Mouse (Mus musculus): ENCODE results near the gene Atp13a4. TPM values are rescaled to one million over a fixed set of nuclear protein-coding genes. Genes with fewer than 3 reads are reported as not detected.

Gene Atp13a4
- polyA plus RNA-seq, 1 experiment = 3.4 TPM

DNA sequence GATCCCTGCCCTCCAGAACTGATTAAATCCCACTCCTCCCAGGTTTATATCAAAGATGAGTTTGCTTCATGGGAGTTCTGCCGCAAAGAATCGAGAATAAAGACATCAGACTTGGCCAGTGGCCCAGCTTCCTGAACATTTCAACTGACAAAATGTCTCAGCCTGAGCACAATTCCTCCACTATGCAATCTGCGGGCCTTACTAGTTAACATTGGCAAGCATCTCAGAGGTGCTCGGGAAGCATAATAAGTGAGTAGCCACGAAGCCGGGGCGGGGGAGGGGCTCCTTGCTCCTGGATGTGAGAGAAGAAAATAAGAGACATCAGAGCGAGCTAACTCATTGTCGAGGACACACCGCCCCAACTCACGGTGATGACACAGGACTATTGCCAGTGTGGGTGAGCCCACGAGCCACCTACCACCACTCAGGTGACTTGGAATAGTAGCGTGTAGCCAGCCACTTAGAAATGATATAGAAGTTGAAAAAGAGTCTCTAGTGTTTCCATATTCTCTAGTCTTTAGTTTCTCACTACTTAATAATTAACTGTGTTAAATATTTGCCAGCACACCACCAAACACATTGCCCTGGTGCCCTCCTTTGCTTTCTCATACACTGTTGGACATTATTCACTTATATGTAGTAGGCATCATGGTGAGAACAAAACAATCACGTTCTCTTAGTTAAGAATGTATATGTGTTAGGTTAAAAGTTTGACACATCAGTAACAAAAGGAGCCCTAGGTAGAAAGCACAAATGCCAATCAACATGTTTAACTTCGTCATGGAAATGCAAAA lies 8.1 kb downstream of the Atp13a4 start:
- DNase-seq (ENCODE audit: low read depth) = peak; percentile 88

DNA sequence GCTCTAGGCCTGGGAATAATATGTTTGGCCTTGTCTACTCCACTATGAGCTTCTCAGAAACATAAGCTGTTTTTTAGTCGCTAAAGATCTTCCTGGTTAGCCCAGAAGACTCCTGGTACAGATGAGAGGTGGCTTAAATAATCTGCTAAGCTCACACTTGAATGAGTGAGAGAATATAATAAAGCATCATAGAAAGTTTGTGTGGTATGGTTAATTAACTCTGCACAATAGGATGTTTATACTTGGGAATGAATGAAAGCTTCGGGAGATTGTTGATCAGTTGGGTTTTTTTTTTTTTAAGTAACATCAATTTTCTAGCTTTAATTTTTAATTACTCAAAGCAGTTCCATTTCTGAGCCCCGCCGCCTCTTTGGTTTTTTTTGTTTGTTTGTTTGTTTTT lies 8.8 kb downstream of the Atp13a4 start:
- no peak for DNase-seq (ENCODE audit: low read depth)
- TF ChIP-seq CTCF (IDR thresholded peaks at IDR 0.05; ENCODE audit: borderline replicate concordance, extremely low read depth, insufficient read depth, insufficient read length) (no peak), POLR2A (IDR thresholded peaks at IDR 0.05; ENCODE audit: borderline replicate concordance, extremely low read depth, insufficient read depth, insufficient read length, poor library complexity, severe bottlenecking) (no peak)

More for the DNA sequence above, 8.1 kb downstream of the Atp13a4 start:
- no peak for TF ChIP-seq POLR2A (IDR thresholded peaks at IDR 0.05; ENCODE audit: borderline replicate concordance, extremely low read depth, insufficient read depth, insufficient read length, poor library complexity, severe bottlenecking)
- no peak for TF ChIP-seq CTCF (IDR thresholded peaks at IDR 0.05; ENCODE audit: borderline replicate concordance, extremely low read depth, insufficient read depth, insufficient read length)

DNA sequence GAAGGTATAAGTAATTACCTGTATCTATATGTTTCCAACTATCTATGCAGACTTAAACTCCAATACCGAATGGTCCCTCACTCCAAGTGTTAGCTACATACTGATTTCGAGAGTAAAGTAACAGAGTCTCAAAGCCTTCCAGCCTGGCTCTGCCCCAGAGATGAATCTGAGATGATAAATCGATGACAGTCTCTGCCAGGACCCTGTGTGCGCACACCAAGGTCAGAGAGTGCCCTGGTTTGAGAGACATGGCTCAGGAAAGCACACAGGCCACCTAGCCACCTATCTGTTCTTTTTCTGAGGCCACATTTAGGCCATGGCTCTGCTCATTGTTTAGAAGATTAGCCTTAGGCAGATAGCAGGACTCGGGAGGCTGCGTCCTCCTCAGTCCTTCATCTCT lies 11.0 kb downstream of the Atp13a4 start:
- no peak for DNase-seq (ENCODE audit: low read depth)
- no peak for TF ChIP-seq CTCF (IDR thresholded peaks at IDR 0.05; ENCODE audit: borderline replicate concordance, extremely low read depth, insufficient read depth, insufficient read length)
- TF ChIP-seq POLR2A (IDR thresholded peaks at IDR 0.05; ENCODE audit: borderline replicate concordance, extremely low read depth, insufficient read depth, insufficient read length, poor library complexity, severe bottlenecking) = no peak

DNA sequence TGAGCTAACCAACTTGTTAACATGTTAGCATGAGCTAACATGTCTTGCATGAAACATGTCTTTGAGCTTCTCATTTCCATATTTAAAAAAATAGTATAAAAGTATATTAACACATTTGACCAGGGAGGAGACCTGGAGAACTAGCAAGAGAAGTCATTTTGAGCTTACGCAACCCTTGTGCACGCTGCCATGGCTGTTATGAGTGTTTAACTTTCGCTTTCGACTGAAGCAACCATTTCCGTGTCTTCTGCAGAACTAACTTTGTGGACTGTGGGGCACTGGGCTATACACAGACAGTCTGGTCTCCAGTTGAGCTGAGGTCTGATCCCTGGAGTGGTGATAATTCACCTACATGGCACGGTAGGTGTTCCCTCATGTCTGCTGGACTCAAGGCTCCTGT lies 17.6 kb downstream of the Atp13a4 start:
- DNase-seq (ENCODE audit: low read depth) = no peak
- no peak for TF ChIP-seq CTCF (IDR thresholded peaks at IDR 0.05; ENCODE audit: borderline replicate concordance, extremely low read depth, insufficient read depth, insufficient read length)
- no peak for TF ChIP-seq POLR2A (IDR thresholded peaks at IDR 0.05; ENCODE audit: borderline replicate concordance, extremely low read depth, insufficient read depth, insufficient read length, poor library complexity, severe bottlenecking)

DNA sequence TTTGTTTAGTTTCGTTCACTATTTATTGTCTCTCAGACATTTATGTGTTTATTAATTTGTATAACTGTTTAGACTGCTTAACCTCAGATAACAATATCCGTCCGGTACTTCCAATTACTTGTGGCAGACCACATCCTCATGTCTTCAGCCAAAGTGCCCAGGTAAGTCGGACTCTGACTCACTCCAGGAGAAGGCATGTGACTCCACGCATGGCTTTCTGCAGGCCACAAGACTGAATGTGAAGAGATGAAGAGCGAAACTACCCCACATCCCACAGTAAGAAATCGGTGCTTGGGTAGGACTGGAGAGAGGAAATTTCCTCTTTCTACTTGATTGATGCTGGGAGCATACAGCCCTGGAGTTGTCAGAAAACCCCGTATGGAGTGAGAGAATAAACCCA lies 18.1 kb downstream of the Atp13a4 start:
- DNase-seq (ENCODE audit: low read depth) = no peak
- TF ChIP-seq CTCF (IDR thresholded peaks at IDR 0.05; ENCODE audit: borderline replicate concordance, extremely low read depth, insufficient read depth, insufficient read length) (no peak), POLR2A (IDR thresholded peaks at IDR 0.05; ENCODE audit: borderline replicate concordance, extremely low read depth, insufficient read depth, insufficient read length, poor library complexity, severe bottlenecking) (no peak)

DNA sequence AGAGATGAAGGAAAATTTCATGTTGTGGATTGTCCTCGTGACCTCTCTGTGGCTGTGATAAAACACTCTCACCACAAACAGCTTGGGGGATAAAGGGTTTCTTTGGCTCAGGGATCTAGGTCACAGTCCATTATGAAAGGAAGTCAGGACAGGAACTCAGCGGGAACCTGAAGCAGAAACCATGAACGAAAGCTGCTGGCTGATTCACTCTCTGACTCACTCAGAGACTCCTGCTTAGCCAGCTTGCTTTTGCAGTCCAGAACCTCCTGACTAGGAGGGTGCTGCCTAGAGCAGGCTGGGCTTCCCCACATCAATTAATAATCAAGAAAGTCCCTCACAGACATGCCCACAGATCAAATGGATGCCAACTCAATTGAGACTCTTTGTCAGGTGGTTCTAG lies 32.2 kb downstream of the Atp13a4 start:
- no peak for DNase-seq (ENCODE audit: low read depth)
- no peak for TF ChIP-seq POLR2A (IDR thresholded peaks at IDR 0.05; ENCODE audit: borderline replicate concordance, extremely low read depth, insufficient read depth, insufficient read length, poor library complexity, severe bottlenecking)
- no peak for TF ChIP-seq CTCF (IDR thresholded peaks at IDR 0.05; ENCODE audit: borderline replicate concordance, extremely low read depth, insufficient read depth, insufficient read length)

DNA sequence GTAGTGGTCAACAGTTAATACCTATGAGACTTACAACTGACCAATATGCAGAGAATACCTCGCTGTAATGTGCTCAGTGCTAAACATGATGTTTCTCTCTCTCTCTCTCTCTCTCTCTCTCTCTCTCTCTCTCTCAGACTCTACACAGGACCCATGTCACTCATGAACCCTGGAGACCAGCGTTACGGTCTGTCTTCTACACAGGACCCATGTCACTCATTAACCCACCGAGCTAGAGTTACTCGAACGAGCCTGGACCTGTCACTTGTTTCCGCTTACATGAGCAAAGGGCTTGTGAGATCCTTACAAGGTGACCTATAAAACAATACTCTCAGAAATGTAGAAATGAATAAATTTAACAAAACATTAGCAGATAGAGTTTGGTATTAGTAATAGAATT lies 33.9 kb downstream of the Atp13a4 start:
- TF ChIP-seq CTCF (IDR thresholded peaks at IDR 0.05; ENCODE audit: borderline replicate concordance, extremely low read depth, insufficient read depth, insufficient read length) (no peak), POLR2A (IDR thresholded peaks at IDR 0.05; ENCODE audit: borderline replicate concordance, extremely low read depth, insufficient read depth, insufficient read length, poor library complexity, severe bottlenecking) (no peak)
- DNase-seq (ENCODE audit: low read depth) = no peak

DNA sequence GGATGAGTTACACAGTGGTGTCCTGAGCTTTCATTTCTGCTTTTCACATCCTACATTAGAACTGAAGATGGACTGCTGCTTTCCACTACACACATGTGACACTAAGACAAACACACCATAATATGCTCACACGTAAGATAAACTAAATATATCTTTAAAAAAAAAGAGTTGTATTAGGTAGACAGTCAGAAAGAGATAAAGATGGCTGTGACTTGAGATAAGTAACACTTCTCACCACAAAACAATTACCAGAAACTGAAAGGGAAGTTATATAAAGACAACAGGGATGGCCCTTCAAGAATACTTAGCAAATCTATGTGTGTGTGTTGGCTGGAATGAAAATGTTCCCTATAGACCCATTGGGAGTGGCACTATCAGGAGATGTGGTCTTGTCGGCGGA lies 34.8 kb downstream of the Atp13a4 start:
- no peak for TF ChIP-seq POLR2A (IDR thresholded peaks at IDR 0.05; ENCODE audit: borderline replicate concordance, extremely low read depth, insufficient read depth, insufficient read length, poor library complexity, severe bottlenecking)
- TF ChIP-seq CTCF (IDR thresholded peaks at IDR 0.05; ENCODE audit: borderline replicate concordance, extremely low read depth, insufficient read depth, insufficient read length) = no peak
- no peak for DNase-seq (ENCODE audit: low read depth)

DNA sequence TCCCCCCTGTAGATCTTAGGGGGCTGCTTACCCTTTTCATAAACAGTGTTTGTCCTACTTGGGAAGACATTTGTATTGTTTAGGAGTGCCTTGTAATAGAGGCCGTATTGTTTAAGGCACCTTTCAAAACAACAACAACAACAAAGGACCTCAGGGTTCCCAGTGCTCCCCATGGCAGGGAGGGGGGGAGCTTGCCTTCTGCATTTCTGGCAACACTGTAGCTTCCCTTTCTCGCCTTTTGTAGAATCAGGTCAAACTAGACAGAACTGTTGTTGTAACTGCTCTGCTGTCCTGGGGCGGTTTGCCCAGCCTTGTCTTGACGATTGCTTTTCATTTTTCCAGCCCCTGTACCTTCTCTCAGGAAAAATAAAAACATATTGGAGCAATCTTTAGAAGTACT lies 40.0 kb downstream of the Atp13a4 start:
- no peak for DNase-seq (ENCODE audit: low read depth)
- TF ChIP-seq POLR2A (IDR thresholded peaks at IDR 0.05; ENCODE audit: borderline replicate concordance, extremely low read depth, insufficient read depth, insufficient read length, poor library complexity, severe bottlenecking) = no peak
- no peak for TF ChIP-seq CTCF (IDR thresholded peaks at IDR 0.05; ENCODE audit: borderline replicate concordance, extremely low read depth, insufficient read depth, insufficient read length)

DNA sequence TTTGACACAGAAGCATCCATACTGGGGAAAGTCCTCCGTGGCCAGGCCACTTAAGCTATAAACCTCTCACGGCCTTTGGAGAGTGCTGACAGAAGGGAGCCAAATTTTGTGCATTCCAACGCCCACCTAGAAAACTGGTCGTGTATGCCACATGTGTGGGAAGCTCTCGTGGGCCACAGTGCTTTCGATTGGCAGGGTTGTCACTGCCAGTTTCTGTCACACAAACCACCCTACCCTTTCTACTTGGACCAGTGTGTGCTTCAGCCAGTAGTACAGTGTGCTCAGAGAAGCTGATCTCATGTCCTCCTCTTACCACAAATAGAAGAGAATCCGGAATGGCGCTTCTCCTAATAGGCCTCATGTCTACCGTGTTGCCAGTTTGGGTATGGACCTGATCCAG lies 40.5 kb downstream of the Atp13a4 start:
- no peak for DNase-seq (ENCODE audit: low read depth)
- TF ChIP-seq CTCF (IDR thresholded peaks at IDR 0.05; ENCODE audit: borderline replicate concordance, extremely low read depth, insufficient read depth, insufficient read length) = no peak
- TF ChIP-seq POLR2A (IDR thresholded peaks at IDR 0.05; ENCODE audit: borderline replicate concordance, extremely low read depth, insufficient read depth, insufficient read length, poor library complexity, severe bottlenecking) = no peak

DNA sequence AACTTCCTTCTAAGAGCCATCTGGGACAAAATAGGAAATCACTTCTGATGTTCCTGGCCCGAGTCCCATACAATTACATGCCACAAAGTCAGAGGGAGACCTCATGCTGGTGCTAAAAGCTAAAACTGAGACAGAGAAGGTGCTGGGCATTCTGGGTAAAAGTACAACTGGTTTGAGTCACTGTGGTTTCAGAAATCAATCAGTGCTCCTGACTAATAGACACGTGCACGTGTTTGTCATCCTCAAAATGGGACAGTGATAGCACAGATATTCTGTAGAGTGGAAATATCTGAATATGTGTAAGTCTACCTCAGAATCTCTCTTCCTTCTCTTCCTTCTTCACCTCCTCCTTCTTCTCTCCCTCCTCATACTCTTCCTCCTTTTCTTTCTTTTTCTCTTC lies 53.6 kb downstream of the Atp13a4 start:
- DNase-seq (ENCODE audit: low read depth) = no peak

DNA sequence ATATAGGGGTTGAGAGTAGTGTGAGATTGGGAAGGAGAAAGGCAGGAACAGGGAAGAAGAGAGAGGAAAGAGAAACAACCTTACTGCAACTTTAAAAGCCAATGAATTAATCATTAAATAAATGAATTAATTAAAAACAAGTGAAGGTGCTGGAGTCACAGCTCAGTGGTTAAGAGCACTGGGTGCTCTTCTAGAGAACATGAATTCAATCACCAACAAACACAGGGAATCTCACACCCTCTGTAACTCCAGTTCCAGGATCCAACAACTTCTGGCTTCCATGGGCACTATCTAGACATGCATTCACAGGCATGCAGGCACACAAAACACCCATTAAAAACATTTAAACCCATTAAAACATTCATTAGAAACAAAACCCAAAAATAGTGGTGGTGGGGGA lies 63.2 kb downstream of the Atp13a4 start:
- DNase-seq (ENCODE audit: low read depth) = no peak
- TF ChIP-seq POLR2A (IDR thresholded peaks at IDR 0.05; ENCODE audit: borderline replicate concordance, extremely low read depth, insufficient read depth, insufficient read length, poor library complexity, severe bottlenecking) (no peak), CTCF (IDR thresholded peaks at IDR 0.05; ENCODE audit: borderline replicate concordance, extremely low read depth, insufficient read depth, insufficient read length) (no peak)

More for the DNA sequence above, 53.6 kb downstream of the Atp13a4 start:
- no peak for TF ChIP-seq CTCF (IDR thresholded peaks at IDR 0.05; ENCODE audit: borderline replicate concordance, extremely low read depth, insufficient read depth, insufficient read length)
- no peak for TF ChIP-seq POLR2A (IDR thresholded peaks at IDR 0.05; ENCODE audit: borderline replicate concordance, extremely low read depth, insufficient read depth, insufficient read length, poor library complexity, severe bottlenecking)

All from brain, embryonic 14.5 days (tissue).